Comparison of ENCODE assay signal across 8 mouse cellular contexts in the genomic region with DNA sequence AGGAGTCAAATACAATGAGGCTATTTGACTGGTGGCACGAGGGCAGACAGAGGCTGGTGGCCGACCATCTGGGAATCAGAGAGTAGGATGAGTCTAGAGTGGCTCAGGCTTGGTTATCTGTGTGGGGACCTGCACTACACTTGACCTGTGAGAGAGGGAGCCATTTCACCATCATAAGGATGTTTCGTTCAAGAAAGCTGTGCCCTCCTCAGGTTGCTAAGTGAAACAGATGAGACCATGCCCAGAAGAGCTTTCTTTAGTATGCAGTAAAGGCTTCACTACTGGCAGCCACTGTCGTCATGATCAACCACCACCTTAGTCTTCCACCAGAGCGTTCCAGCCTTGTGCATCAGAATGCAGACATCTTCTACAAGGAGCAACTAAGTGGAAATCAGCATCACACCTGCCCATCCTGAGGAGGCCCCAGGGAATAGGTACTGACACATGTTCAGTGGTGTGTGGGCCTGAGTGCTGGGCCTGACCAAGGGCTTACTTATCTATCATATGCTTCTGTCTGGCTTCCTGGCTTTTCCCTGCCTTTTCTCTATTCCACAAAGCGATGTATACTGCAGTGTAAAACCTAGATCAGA.
A peak's percentile ranks its signal among the peaks of the same experiment; 100 is the strongest.
DNase-seq lines count a peak whose midpoint lies in the region; ATAC-seq and TF ChIP-seq lines count a peak whose summit lies in the region.

No protein-coding gene starts in this region.

- ATAC-seq in hematopoietic stem cell, adult 5-6 weeks (replicated peaks in 1 of 2; ENCODE audit: insufficient read depth in 1 of 2, low FRiP score in 2 of 2, low TSS enrichment in 1 of 2, low read depth in 1 of 2, poor library complexity in 2 of 2, severe bottlenecking in 2 of 2) = peak; percentile 58 to 59
- peak; percentile 67 for ATAC-seq in midbrain, embryonic 13.5 days

- no peak overlapping the region for H3K4me2 ChIP-seq in midbrain, embryonic 13.5 days (replicated peaks)

- no peak overlapping the region for H3K4me3 ChIP-seq in ES-E14 (ENCODE audit: insufficient read depth in 1 of 2, low read depth in 1 of 2, low read length in 2 of 2, poor library complexity in 1 of 2, severe bottlenecking in 1 of 2)
- no peak overlapping the region for H3K4me3 ChIP-seq in midbrain, embryonic 13.5 days (replicated peaks)

- H3K9ac ChIP-seq in ES-E14 (ENCODE audit: insufficient read depth, low read depth, low read length, poor library complexity, severe bottlenecking) = no peak overlapping the region
- no peak overlapping the region for H3K9ac ChIP-seq in midbrain, embryonic 13.5 days (replicated peaks)

- no peaks in the 10 kb centered on the region for H3K4me1 ChIP-seq in ES-E14 (ENCODE audit: control insufficient read depth in 2 of 2, insufficient read depth in 2 of 2, low read length in 2 of 2, poor library complexity in 1 of 2)
- H3K4me1 ChIP-seq in midbrain, embryonic 13.5 days (replicated peaks) = no peaks in the 10 kb centered on the region; the same call in 1 of the 2 replicates

- H3K27ac ChIP-seq in ES-E14 (ENCODE audit: insufficient read depth, low read depth, low read length, poor library complexity, severe bottlenecking) = no peak overlapping the region
- no peak overlapping the region for H3K27ac ChIP-seq in midbrain, embryonic 13.5 days

- peaks cover 4% of the 10 kb centered on the region; the same call in 1 of the 2 replicates for H3K36me3 ChIP-seq in ES-E14 (ENCODE audit: control insufficient read depth, insufficient read depth, low read length, poor library complexity, severe bottlenecking)
- H3K36me3 ChIP-seq in midbrain, embryonic 13.5 days = peaks cover 24% of the 10 kb centered on the region

- 49% methylated on average over 6 of the region's 6 CpGs for whole genome bisulfite sequencing in midbrain, embryonic 13.5 days

- in situ Hi-C loops in ES-E14 (cut with MboI; ENCODE audit: low sequenced_read_pairs in 2 of 2, unreplicated experiment in 2 of 2) = loop anchor here in 1 of 2 experiments (10.0 kb wide), 1 partner anchor 157 kb away; no protein-coding TSS in a partner anchor

- no peaks in the 10 kb centered on the region for H3K27me3 ChIP-seq in midbrain, embryonic 13.5 days

- H3K9me3 ChIP-seq in ES-E14 (ENCODE audit: control insufficient read depth, insufficient read depth, low read depth, low read length) = no peaks in the 10 kb centered on the region
- H3K9me3 ChIP-seq in midbrain, embryonic 13.5 days = no peaks in the 10 kb centered on the region

- intact Hi-C loops in gastrocnemius, postnatal 14 days (cut with DNase I; ENCODE audit: low total_unique reads) = no loop called here

- peak; percentile 70 for DNase-seq in gastrocnemius, adult 18-20 months (ENCODE audit: low spot score)
- DNase-seq in gastrocnemius, postnatal 14 days = no peak
- DNase-seq in ES-E14 (ENCODE audit: low read depth, low spot score) = peak; percentile 17
- DNase-seq in cerebellum, postnatal 25 days = peak; percentile 51 to 66
- peak; percentile 38 to 52 for DNase-seq in layer of hippocampus, postnatal 10 days (ENCODE audit: low spot score in 2 of 2)
- DNase-seq in thymus, postnatal 25 days = peak; percentile 69

TF ChIP-seq in ES-E14, 5 proteins besides CTCF, POLR2A, EP300 and RAD21:
- 0 out of 2 replicates have a peak, but pooled peaks have one; percentile 26 for TF ChIP-seq ZC3H11A (IDR thresholded peaks at IDR 0.05; ENCODE audit: borderline replicate concordance, low read depth, low read length)
- TF ChIP-seq MAFK (IDR thresholded peaks at IDR 0.05; ENCODE audit: insufficient read depth, low read depth, low read length) = no peak
TF ChIP-seq in ES-E14: peak in this region for 1.
